Mouse (Mus musculus) megakaryocyte, embryonic 14.5 days (primary cell): Measurements from ENCODE around the gene Col1a1.

Experiments
- FLI1 ChIP-seq: IDR thresholded peaks from 2 replicates; pipeline ENCODE4 v1.6.1; 2012; ENCODE audit warnings: low read length, inconsistent platforms, mixed read lengths
- GATA1 ChIP-seq: IDR thresholded peaks from 3 replicates; pipeline ENCODE4 v1.6.1; 2012; ENCODE audit warnings: mixed read lengths, low read length, inconsistent platforms, borderline replicate concordance

DNA sequence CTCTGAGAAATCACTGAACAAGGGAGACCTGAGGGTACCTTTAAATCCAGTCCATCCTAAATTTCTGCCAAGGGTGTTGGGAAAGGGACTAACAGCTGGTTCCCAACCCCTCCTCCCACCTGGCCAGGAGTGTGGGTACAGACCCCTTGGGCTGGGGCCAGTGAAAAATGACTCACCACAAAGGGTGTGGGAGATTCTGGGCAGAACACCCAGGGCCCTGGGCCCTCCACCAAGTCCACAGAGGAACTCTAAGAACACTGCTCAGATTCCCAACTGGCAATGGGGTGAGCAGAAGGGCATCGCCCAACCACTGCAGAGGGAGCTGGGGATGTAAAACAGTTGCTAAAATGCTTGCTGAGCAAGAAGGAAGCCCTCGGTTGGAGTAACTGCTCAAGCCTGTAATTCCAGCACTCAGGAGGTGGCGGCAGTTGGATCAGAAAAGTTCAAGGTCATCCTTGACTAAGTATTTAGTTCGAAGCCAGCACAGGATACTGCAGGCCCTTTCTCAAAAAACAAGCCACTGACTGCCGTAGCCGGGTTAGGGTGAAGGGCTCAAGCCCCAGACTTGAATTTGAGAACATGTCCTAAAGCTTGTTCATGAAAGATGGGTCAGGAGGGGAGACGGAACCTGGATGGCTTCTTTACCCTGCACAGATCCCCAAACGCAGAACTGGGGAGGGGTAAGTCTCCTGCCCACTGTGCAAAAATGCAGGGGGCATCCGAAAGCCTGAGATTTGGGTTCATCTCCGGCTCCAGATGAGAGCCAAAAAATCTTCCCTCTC is 52.9 kb downstream of the Col1a1 start:
- TF ChIP-seq FLI1 (no peak), GATA1 (no peak)
